Mouse (Mus musculus) cerebellum, adult 18-20 months (tissue): ENCODE results near the gene Pard3.

Experiments
- DNase-seq, 2 experiments: peaks; one replicate each; pipeline ENCODE4 v3.0.0; 2021

Gene Pard3

GRCm38 (mm10) chr8:127295848-127296247 lies 232.2 kb downstream of the Pard3 start:
- DNase-seq: peak; percentile 82 to 88

- no peak for DNase-seq
These were observed 236.8 kb downstream of the Pard3 start for GRCm38 (mm10) chr8:127300493-127300892.

GRCm38 (mm10) chr8:127302847-127303445 lies 239.3 kb downstream of the Pard3 start:
- no peak for DNase-seq

- DNase-seq: no peak
These were observed 243.3 kb downstream of the Pard3 start for GRCm38 (mm10) chr8:127307026-127307425.

- DNase-seq: no peak
These were observed 245.7 kb downstream of the Pard3 start for GRCm38 (mm10) chr8:127309363-127309762.

GRCm38 (mm10) chr8:127315811-127316210 lies 252.1 kb downstream of the Pard3 start:
- no peak for DNase-seq

DNA sequence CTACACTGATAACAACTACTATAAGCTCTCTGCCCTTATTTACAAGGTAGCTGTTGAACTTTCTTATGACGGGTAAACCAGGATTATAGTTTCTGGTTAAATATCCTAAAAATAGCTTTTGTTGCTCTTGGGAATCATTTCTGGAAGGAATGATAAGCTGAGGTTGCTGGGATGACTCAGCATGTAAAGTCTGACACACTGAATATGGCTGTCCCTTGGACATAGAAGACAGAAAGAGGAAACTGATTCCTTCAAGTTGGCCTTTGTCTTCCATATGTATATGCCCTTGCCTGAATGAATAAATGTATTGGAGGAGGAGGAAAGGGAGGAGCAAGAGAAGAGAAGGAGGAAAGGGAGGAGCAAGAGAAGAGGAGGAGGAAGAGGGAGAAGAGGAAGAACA lies 254.2 kb downstream of the Pard3 start:
- no peak for DNase-seq

DNA sequence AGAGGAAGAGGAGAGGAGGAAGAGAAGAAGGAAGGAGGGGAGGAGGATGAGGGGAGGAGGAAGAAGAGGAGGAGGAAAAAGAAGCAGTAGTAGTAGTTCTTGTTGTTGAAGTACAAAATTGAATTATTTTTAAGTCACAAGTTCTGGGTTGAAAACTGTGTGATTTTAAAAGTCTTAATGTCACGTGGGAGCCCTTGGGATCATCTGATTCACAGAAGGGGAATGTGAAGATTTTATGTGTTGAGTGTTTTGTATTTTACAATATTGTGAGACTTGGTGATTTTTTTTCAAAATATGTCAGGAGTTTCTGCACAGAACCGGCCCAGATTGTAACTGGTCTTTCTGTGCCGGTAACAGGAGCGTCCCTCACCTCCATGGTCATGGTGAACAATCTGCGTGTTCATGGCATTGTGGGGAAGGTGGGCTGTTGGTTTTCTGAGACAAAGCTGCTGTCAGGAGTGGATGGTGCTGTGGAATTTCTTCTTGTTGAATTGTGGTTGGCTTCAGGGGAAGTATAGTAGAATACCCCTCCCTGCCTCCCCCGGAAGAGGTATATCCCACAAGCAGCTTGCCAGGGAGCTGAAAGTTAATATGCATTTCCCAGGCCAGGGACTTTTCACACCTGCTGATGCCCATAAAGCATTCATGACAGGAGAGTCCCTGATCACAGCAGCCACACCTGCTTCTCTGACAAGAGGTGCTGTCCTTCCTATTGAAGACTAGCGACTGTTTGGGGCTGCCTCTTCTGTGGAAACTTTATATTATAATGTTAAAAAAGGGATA lies 254.9 kb downstream of the Pard3 start:
- DNase-seq: no peak

DNA sequence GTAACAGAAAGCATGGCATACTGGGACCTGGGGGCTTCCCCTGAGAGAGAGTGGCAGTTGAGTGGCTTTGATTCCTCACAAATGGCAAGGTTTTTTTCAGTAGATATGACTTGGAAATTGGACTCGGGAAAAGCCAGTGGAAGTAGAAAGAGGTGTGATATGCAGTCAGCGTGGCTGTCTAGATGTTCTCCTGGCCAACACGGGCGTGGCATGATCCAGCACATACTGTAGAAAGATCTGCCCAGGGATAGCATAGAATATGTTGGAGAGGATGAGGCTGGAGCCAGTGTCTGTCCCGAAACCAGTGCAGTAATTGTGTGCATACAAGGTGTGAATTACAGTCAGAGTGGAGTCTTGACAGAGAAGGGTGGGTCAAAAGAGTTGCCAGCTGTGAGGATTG lies 257.2 kb downstream of the Pard3 start:
- no peak for DNase-seq

GRCm38 (mm10) chr8:127323583-127324360 lies 260.1 kb downstream of the Pard3 start:
- no peak for DNase-seq

DNA sequence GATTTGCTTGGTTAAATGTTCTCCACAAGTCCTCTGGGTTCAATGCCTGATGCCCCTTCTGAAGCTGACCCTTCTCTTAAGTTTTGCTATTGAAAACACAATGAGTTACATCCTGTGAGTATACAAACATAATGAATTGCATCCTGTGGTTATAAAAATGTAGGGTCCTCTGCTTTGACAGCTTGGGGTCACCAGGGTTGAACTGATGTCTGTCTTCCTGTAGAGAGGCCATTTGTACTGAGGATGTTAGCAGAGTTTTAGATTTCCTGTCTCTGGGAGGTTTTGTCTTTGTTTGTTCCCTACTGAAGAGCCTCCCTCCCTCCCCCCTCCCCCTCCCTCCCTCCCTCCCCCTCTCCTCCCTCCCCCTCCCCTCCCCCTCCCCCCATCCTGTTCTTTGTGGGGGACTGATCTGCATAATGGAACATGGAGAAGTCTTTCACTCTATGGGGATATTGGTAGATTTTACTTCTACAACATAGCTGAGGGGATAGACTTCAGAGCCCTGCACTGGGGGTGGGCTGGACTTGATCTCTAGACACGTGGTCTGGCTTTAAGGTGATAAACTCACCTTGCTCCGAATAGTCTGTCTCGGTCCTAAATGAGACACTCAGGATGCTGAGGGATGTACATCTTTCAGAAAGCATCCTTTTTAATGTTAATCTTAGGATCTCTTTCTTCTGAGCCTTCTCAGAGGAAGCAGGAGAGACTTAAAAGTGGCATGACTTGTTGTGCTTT lies 261.3 kb downstream of the Pard3 start:
- no peak for DNase-seq

GRCm38 (mm10) chr8:127325749-127326148 lies 262.1 kb downstream of the Pard3 start:
- no peak for DNase-seq

DNA sequence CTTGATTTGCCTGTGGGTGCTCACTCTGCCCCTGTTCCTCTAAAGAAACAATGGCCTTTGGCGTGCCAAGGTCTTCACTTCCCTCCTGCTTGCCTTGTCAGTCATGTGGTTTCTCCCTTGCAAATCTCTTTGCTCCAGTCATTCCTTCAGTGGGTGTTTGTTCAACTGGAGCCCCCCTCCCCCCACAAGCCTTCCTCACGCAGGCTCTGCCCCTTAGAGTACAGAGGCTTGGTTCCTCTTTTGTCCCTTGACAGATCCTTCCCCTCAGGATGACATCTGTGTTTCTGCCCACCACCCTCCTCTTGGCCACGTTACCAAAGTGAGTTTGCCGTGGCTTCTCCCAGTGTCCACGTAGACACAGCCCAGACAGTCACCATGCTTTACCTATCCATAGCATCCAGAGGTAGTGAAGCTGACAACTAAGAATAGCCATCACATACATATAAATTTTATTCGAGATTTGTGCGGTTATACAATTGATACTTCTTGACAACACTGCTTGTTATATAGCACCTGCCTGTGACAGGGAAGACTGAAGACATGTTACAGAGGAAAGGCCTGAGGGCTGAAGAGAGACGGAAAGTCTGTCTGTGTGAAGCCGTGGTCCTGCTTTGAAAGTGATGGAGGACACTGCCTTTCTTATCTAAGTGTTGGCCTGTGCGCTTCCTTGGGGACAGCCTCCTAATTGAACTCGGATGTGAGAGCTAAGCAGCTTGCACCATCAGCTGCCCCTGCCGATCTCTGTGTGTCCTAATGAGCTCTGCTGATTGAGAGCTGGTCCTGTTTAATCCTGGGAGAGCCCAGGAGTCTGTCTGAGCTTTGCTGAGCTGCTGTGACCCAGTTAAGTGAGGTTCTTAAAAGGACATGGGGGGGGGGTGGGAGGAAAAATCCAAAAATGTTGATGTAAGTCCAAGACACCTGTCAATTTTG lies 266.8 kb downstream of the Pard3 start:
- DNase-seq: no peak

DNA sequence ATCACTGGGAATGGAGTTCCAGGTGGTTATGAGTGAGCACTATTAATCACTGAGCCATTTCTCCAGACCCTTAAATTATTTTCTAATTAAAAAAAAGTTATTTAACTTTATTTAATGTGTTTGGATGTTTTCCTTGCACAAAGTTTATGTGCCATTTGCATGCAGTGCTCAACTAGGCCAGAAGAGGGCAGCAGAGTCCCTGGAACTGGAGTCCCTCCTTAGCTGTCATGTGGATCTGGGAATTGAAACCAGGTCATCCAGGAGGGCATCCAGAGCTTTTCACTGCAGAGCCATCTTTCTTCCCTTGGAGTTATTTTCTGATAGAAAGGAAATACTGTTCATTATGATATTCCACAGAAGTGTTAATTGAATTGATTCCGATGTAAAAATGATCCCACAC lies 268.1 kb downstream of the Pard3 start:
- peak; percentile 37 for DNase-seq

GRCm38 (mm10) chr8:127335216-127335615 lies 271.5 kb downstream of the Pard3 start:
- DNase-seq: no peak

DNA sequence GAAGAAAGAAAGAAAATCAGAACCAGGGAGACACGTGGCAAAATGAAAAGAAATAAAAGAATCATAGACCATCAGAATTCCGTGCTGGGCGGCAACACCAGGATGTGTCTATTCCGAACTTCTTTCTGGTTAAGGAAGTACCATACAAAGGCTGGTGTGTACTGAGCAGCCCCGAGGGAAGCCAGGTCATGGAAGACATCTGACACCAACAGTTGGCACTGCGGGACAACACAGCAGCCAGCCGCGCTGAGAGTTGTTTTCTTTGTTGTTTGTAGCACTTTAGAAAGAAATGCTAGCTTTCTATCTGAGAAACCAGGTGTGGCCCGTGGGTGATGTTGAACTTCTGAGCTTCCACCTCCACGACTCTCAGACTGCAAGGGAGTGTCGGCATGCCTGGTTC lies 274.5 kb downstream of the Pard3 start:
- DNase-seq: peak; percentile 9 to 11

- DNase-seq: no peak
These were observed 277.4 kb downstream of the Pard3 start for GRCm38 (mm10) chr8:127341046-127341445.

GRCm38 (mm10) chr8:127343115-127343514 lies 279.4 kb downstream of the Pard3 start:
- no peak for DNase-seq

- DNase-seq: no peak
These were observed 280.7 kb downstream of the Pard3 start for GRCm38 (mm10) chr8:127344421-127344820.

DNA sequence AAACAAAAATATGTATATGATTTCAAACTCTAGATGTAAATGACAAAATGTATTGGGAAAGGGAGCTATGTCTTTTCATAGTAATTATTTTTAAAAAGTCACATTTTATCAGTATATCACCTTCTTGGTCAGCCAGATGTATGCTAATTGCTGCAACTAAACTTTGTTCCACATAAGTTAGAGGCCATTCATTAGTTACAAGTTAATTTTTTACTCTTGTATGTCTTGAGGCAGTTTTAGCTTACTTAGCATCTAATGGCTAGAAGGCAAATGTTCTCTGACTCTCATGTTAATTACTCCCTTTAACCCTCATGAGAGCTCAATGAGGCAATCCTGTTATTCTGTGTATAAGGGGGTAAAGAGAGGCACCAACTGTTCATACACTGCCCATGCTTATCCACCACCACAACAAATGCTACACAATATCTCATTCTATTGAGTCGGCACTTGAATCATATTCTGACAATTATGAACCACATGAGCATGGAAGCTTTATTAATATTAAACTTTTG lies 282.3 kb downstream of the Pard3 start:
- no peak for DNase-seq

GRCm38 (mm10) chr8:127347890-127348495 lies 284.3 kb downstream of the Pard3 start:
- DNase-seq: no peak
